Mouse (Mus musculus) C2C12 (cell line): ENCODE data around the gene Eif2s2.

Experiments
- CEBPB ChIP-seq: IDR thresholded peaks from one replicate; pipeline ENCODE4 v1.6.1; 2011; ENCODE audit warnings: low read depth, mild to moderate bottlenecking, control low read depth, moderate library complexity
- CTCF ChIP-seq: IDR thresholded peaks from one replicate; pipeline ENCODE4 v1.5.1; 2011; ENCODE audit not compliant: control insufficient read depth, insufficient read depth, insufficient read length
- MAX ChIP-seq: IDR thresholded peaks from one replicate; pipeline ENCODE4 v1.6.1; 2011; ENCODE audit warnings: mild to moderate bottlenecking, control low read depth
- MYOG ChIP-seq: IDR thresholded peaks from one replicate; pipeline ENCODE4 v1.6.1; 2011; ENCODE audit not compliant: control insufficient read depth, insufficient read length; ENCODE audit errors: extremely low read depth

- no peak for TF ChIP-seq CTCF
- no peak for TF ChIP-seq MYOG
- no peak for TF ChIP-seq MAX
- TF ChIP-seq CEBPB, result no peak
These were observed 27.0 kb downstream of the Eif2s2 start for GRCm38 (mm10) chr2:154865696-154866095.
